Mouse (Mus musculus): ENCODE results near the gene Ncf4. TPM values are rescaled to one million over a fixed set of nuclear protein-coding genes. Genes with fewer than 3 reads are reported as not detected.

Gene Ncf4
- polyA plus RNA-seq (2015; fragmentation: Illumina TruSeq; extraction: RNeasy Lipid Tissue Mini Kit (QIAGEN cat#74804); ENCODE audit: low read depth, low replicate concordance): 1.6 TPM

GRCm38 (mm10) chr15:78244695-78245492 lies at the start of gene Ncf4:
Gene Ncf4, plus strand, starts transcription at chr15:78244801.

GRCm38 (mm10) chr15:78206312-78206711 lies 38.3 kb upstream of the Ncf4 start, which contains the start of gene Pvalb:
Gene Pvalb, minus strand, starts transcription at chr15:78206400.

GRCm38 (mm10) chr15:78305341-78305933 lies 60.8 kb downstream of the Ncf4 start, which contains the start of gene Csf2rb2:
Gene Csf2rb2, minus strand, starts transcription at chr15:78305721.

Other genes with a start within 250 kb of the Ncf4 start
- gene Cacng2, start 124.8 kb upstream of the Ncf4 start, polyA plus RNA-seq (2015; fragmentation: Illumina TruSeq; extraction: RNeasy Lipid Tissue Mini Kit (QIAGEN cat#74804); ENCODE audit: low read depth, low replicate concordance): 37.5 TPM
- 48.2 TPM for gene Ift27, start 70.7 kb upstream of the Ncf4 start, polyA plus RNA-seq (2015; fragmentation: Illumina TruSeq; extraction: RNeasy Lipid Tissue Mini Kit (QIAGEN cat#74804); ENCODE audit: low read depth, low replicate concordance)
- gene Pvalb, start 38.4 kb upstream of the Ncf4 start, polyA plus RNA-seq (2015; fragmentation: Illumina TruSeq; extraction: RNeasy Lipid Tissue Mini Kit (QIAGEN cat#74804); ENCODE audit: low read depth, low replicate concordance): 239 TPM
- 0.45 TPM for gene Csf2rb2, start 60.9 kb downstream of the Ncf4 start, polyA plus RNA-seq (2015; fragmentation: Illumina TruSeq; extraction: RNeasy Lipid Tissue Mini Kit (QIAGEN cat#74804); ENCODE audit: low read depth, low replicate concordance)
- gene Csf2rb, start 81.0 kb downstream of the Ncf4 start, polyA plus RNA-seq (2015; fragmentation: Illumina TruSeq; extraction: RNeasy Lipid Tissue Mini Kit (QIAGEN cat#74804); ENCODE audit: low read depth, low replicate concordance): 1.6 TPM
- gene Tex33, start 151.1 kb downstream of the Ncf4 start, polyA plus RNA-seq (2015; fragmentation: Illumina TruSeq; extraction: RNeasy Lipid Tissue Mini Kit (QIAGEN cat#74804); ENCODE audit: low read depth, low replicate concordance): not detected
- gene Tst, start 161.1 kb downstream of the Ncf4 start, polyA plus RNA-seq (2015; fragmentation: Illumina TruSeq; extraction: RNeasy Lipid Tissue Mini Kit (QIAGEN cat#74804); ENCODE audit: low read depth, low replicate concordance): 61.4 TPM
- 54.0 TPM for gene Mpst, start 161.6 kb downstream of the Ncf4 start, polyA plus RNA-seq (2015; fragmentation: Illumina TruSeq; extraction: RNeasy Lipid Tissue Mini Kit (QIAGEN cat#74804); ENCODE audit: low read depth, low replicate concordance)
- gene Kctd17, start 183.8 kb downstream of the Ncf4 start, polyA plus RNA-seq (2015; fragmentation: Illumina TruSeq; extraction: RNeasy Lipid Tissue Mini Kit (QIAGEN cat#74804); ENCODE audit: low read depth, low replicate concordance): 323 TPM
- gene Tmprss6, start 223.8 kb downstream of the Ncf4 start, polyA plus RNA-seq (2015; fragmentation: Illumina TruSeq; extraction: RNeasy Lipid Tissue Mini Kit (QIAGEN cat#74804); ENCODE audit: low read depth, low replicate concordance): 1.2 TPM